Mouse (Mus musculus): ENCODE data around the gene Sms.

Gene Sms

GRCm38 (mm10) chrX:157491944-157492726 is at the start of gene Sms:
TSS of gene Sms (minus strand) at chrX:157492287.
- DNase-seq (ENCODE audit: low read depth, low spot score), result peak; percentile 87

GRCm38 (mm10) chrX:157506400-157506799 is 14.3 kb upstream of the Sms start:
- no peak for DNase-seq (ENCODE audit: low read depth, low spot score)

DNA sequence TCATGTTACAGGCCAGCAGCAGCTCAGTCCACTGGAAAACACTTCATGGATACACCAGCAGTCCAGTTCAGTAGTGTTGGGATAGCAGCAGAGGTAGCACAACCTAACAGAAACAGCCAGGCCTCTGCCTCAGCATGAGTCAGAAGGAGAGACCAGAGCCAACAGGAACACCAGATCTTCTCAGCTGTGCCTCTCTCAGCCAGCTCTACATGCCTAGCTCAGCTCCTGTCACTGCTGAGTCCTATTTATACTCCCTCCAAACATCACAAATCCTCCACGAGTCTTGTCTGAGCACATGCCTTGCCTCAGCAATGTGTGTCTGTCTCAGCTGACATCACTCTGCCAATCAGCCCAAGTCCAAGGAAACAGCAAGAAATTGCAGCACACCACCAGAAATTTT is 12.4 kb upstream of the Sms start:
- DNase-seq (ENCODE audit: low read depth, low spot score), result no peak

DNA sequence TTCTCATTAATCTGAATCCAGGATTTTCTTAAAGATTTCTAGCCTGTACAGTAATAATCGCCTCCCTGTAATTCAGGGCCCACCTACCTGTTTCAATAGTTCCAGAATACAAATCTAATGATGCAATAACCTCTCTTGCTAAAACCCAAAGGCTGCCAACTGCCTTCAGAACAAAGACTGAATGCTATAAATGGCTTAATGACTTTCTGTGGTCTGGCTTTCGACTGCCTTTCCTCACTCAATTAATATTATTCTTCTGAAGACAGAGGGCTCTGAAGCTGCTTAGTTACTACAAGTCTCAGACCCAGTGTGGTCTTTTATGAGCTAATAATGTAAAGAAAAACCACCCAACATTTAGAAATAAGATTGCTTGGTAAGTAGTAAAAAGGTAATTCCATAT is 9.8 kb upstream of the Sms start:
- no peak for DNase-seq (ENCODE audit: low read depth, low spot score)

GRCm38 (mm10) chrX:157500004-157500403 is 7.9 kb upstream of the Sms start:
- no peak for DNase-seq (ENCODE audit: low read depth, low spot score)

- no peak for DNase-seq (ENCODE audit: low read depth, low spot score)
These were observed 1.1 kb upstream of the Sms start for GRCm38 (mm10) chrX:157493159-157493558.

DNA sequence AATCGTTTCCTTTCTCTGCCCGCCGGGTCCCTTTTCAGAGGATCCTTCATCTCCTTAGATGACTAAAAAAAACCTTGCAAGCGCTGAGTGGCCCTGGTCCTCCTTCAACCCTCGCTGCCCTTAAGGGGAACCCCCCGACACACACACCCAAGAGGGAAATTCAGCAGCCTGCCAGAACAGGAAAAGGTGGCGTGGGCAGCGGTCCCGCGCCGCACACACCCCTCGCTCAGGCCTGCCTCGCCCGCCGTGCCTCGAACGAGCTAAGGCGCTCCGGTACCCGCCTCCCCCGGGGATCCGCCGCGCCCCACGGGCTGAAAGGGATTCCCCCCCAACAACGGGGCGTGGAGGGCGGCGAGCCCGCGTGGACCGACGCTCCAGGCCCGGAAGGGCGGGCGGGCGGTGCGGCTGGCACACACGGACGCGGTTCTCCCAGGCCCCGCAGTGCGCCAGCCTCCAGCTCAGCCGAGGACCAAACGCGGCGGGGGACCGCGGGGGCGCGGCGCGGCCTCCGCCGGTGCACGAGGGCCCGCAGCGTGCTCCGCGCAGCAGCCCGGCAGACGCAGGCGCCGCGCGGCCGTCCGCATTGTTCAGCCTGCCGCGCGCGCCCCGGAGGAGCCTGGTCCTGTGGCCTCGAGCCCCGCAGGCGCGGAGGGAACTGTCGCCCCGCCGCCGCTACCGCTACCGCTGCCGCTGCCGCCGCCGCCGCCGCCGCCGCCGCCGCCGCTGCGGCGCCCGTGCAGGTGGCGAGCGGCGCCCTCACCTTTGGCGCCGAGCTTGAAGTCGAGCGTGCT is 747 bp downstream of the Sms start:
- peak; percentile 73 for DNase-seq (ENCODE audit: low read depth, low spot score)

GRCm38 (mm10) chrX:157490769-157491144 is 1.3 kb downstream of the Sms start:
- DNase-seq (ENCODE audit: low read depth, low spot score), result no peak

DNA sequence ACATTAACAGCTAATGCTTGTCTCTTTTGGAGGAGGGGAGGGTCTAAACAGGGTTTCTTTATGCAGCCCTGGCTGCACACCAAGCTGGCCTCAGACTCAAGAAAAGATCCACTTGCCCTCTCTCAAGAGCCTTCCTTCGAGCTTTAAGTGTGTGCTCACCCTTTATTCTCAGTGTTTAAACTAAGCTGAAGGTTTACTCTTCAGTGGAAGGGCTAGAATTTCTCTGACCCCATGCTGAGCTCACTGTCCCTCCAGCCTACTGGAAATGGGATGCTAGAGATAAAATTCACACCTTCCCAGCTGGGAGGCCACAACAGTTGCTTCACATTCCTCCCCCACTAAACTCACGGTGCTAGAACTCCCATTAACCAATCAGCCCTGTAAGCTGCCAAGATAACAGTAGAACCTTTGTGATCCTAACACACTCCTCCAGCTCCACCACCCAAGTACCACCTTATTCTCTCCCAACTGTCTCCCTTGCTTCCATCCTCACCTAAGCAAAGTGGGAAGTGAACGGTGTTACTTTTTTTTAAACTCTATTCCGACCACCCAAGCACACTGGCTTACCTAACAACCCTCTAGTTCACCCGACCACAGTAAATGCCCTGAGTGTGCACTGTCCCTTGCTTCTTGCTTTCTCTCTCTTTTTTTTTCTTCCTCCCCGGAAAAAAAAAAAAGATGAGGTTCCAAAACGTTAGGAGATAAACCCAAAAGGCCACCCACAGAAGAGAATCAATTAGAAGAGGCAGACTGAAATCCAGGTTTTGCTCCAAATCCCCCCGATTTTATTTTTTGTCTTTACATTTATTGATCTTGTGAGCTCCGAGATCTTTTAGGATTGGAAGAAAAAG is 2.0 kb downstream of the Sms start:
- no peak for DNase-seq (ENCODE audit: low read depth, low spot score)

DNA sequence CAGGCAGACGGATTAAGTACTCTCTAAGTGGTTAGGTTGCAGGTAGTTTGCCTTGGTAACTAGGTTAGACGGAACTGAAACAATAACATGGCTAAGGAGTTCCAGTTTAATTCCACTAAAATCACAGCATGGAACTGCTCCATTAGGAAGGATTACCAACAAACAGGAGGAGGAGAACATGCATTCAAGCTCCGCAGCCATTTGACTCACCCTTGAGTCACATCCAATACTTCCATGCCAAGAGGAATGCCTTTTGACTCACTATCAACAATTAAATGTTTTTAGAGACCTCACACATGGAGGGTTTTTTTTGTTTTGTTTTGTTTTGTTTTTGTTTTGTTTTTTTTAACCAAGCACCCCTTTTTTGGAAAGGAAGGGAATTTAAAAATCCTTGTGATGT is 3.3 kb downstream of the Sms start:
- DNase-seq (ENCODE audit: low read depth, low spot score), result no peak

DNA sequence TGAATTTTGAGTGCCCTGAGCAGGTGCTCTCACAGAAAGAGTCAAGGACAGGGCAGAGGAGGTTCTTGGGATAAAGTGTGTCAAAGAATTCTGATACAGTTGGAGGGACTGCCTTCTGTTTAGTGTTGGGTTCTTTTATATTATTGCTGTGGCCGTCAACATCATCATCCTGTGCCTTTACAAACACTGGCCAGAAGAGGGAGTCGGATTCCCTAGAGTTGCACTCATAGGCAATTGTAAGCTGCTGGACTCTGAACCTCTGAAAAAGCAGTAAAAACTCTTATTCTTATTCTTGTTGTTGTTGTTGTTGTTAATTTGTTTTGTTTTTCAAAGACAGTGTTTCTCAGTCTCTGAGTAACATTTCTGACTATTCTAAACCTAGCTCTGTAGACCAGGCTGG is 5.3 kb downstream of the Sms start:
- DNase-seq (ENCODE audit: low read depth, low spot score), result peak; percentile 55

DNA sequence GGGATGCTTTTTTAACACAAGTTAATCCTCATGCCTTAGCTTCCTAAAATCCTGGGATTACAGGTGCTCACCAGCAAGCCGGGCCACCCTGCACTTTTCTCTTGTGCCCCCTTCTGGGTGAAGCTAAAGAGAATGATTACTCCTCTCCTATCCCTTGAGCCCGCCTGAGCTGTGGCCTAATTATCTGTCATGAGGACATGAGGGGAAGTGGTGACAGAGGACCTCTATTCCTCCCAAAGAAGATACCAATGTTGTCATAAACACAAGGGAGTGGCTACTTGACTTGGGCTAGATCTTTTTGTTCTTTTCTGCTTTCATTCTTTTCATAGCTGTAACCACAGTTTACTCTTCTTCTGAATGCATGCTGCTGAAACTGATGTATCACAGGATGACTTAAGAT is 9.2 kb downstream of the Sms start:
- DNase-seq (ENCODE audit: low read depth, low spot score), result no peak

GRCm38 (mm10) chrX:157481860-157482259 is 10.2 kb downstream of the Sms start:
- no peak for DNase-seq (ENCODE audit: low read depth, low spot score)

- no peak for DNase-seq (ENCODE audit: low read depth, low spot score)
These were observed 14.8 kb downstream of the Sms start for GRCm38 (mm10) chrX:157477328-157477727.

- no peak for DNase-seq (ENCODE audit: low read depth, low spot score)
These were observed 15.8 kb downstream of the Sms start for GRCm38 (mm10) chrX:157476153-157476810.

GRCm38 (mm10) chrX:157471711-157472660 is 20.1 kb downstream of the Sms start:
- no peak for DNase-seq (ENCODE audit: low read depth, low spot score)

DNA sequence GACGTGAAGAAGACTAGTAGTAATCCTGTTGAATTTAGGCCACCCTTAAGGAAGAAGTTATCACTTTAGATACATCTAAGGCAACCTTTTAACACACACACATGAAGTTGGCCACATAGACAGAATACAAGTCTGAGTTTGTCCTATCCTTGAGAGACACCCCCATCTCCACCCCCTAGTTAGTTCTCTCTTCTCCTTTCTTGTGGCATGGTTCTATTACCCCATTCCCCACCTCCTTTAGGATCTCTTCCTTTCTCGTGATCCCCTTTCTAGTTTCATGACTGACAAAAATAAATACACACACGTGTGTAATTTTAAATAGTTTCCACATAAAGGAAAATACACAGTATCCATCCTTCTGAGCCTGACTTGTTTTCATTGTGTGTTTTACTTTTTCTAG is 23.3 kb downstream of the Sms start:
- no peak for DNase-seq (ENCODE audit: low read depth, low spot score)

DNA sequence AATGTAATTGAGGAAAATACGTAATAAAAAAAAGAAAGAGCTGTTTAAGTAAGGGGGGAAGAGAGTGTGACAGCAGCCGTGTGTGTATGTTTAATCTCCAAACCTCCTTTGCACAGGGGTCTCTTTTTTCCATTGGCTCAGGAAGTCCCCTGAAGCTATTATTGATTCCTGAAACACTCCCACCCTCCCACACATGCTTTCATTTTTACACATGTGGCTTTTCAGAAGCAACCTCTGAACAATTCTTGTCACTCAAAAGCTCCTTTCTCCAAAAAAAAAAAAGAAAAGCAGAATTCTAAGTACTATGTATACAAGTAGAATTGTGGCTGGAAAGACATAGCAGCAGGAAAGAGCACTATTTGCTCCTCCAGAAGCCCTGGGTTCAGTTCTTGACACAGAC is 24.0 kb downstream of the Sms start:
- no peak for DNase-seq (ENCODE audit: low read depth, low spot score)

- no peak for DNase-seq (ENCODE audit: low read depth, low spot score)
These were observed 26.1 kb downstream of the Sms start for GRCm38 (mm10) chrX:157465949-157466348.

GRCm38 (mm10) chrX:157462716-157463115 is 29.4 kb downstream of the Sms start:
- peak; percentile 21 for DNase-seq (ENCODE audit: low read depth, low spot score)

Data from CD4-positive helper T cell, adult 2 months (primary cell).